8 mouse cellular contexts compared by ENCODE assay signal in genomic region chr1:72182930-72183499, GRCm38 (mm10). TPM values are rescaled to one million over a fixed set of nuclear protein-coding genes. Genes with fewer than 3 reads are reported as not detected.
DNase-seq lines count a peak whose midpoint lies in the region; ATAC-seq lines count a peak whose summit lies in the region.

No protein-coding gene starts in this region.

- ATAC-seq in midbrain, embryonic 13.5 days: peak; percentile 80

- 6% methylated on average over 13 of the region's 13 CpGs for WGBS in limb, embryonic 10.5 days
- 6% methylated on average over 13 of the region's 13 CpGs for WGBS in midbrain, embryonic 13.5 days

- H3K27me3 ChIP-seq in limb, embryonic 10.5 days (ENCODE audit: low read depth, poor library complexity, severe bottlenecking): no peaks in the 10 kb centered on the region
- H3K27me3 ChIP-seq in midbrain, embryonic 13.5 days: no peaks in the 10 kb centered on the region

- no peak overlapping the region; the same call in 1 of the 2 replicates for H3K9ac ChIP-seq in midbrain, embryonic 13.5 days (replicated peaks)

- no peaks in the 10 kb centered on the region for H3K9me3 ChIP-seq in limb, embryonic 10.5 days (replicated peaks)
- H3K9me3 ChIP-seq in midbrain, embryonic 13.5 days: no peaks in the 10 kb centered on the region

- no peaks in the 10 kb centered on the region for H3K36me3 ChIP-seq in limb, embryonic 10.5 days
- no peaks in the 10 kb centered on the region for H3K36me3 ChIP-seq in midbrain, embryonic 13.5 days

- peak overlapping the region; percentile 50 for H3K4me2 ChIP-seq in midbrain, embryonic 13.5 days (replicated peaks)

- intact Hi-C loops in heart, postnatal 14 days (cut with DNase I): no loop called here

- peaks cover 29% of the 10 kb centered on the region for H3K4me1 ChIP-seq in limb, embryonic 10.5 days
- H3K4me1 ChIP-seq in midbrain, embryonic 13.5 days (replicated peaks): peaks cover 15% of the 10 kb centered on the region

- peak overlapping the region; percentile 36 for H3K4me3 ChIP-seq in limb, embryonic 10.5 days
- H3K4me3 ChIP-seq in midbrain, embryonic 13.5 days (replicated peaks): peak overlapping the region; percentile 26

- H3K27ac ChIP-seq in limb, embryonic 10.5 days: peak overlapping the region; percentile 38; the same call in 1 of the 2 replicates
- H3K27ac ChIP-seq in midbrain, embryonic 13.5 days: no peak overlapping the region

- peak; percentile 40 for DNase-seq in WW6 (ENCODE audit: low read depth, low spot score)
- peak; percentile 60 for DNase-seq in embryo, embryonic 11 days
- peak; percentile 20 to 29 for DNase-seq in heart, postnatal 14 days
- DNase-seq in limb, embryonic 10.5 days (ENCODE audit: low spot score): peak; percentile 57
- no peak for DNase-seq in layer of hippocampus, adult 18-20 months (ENCODE audit: low spot score in 2 of 2)
- DNase-seq in thymus, postnatal 4 days: no peak
- no peak for DNase-seq in spleen, postnatal 14 days (ENCODE audit: low spot score in 2 of 2)

RNA-seq across cellular contexts. Expression of gene Mreg, which starts 29.1 kb away (rescaled TPM):
- total RNA-seq in heart, postnatal 14 days (2021): 10 to 100 TPM; 23.7 to 26.0 TPM
- polyA plus RNA-seq in limb, embryonic 10.5 days (2016; fragmentation: Nextera tagmentation; extraction: Ambion mirVana): 3.1 and 4.4 TPM in 2 replicates
- 1.4 and 1.8 TPM in 2 replicates for polyA plus RNA-seq in midbrain, embryonic 13.5 days (2015; fragmentation: Nextera tagmentation; extraction: Ambion mirVana)
- total RNA-seq in layer of hippocampus, adult 18-20 months (2021): 1 to 10 TPM; 4.7 TPM

Comparison
In these comparisons a context has a peak if more than half of its experiments do, and no peak if none do; other contexts are left out.
1. DNase-seq: peak in WW6 (single experiment), embryo, embryonic 11 days (single experiment), heart, postnatal 14 days (2 of 2) and limb, embryonic 10.5 days (single experiment); none in layer of hippocampus, adult 18-20 months (0 of 2), thymus, postnatal 4 days (single experiment) and spleen, postnatal 14 days (0 of 2).
2. RNA of gene Mreg, which starts 29.1 kb away (total RNA-seq): 23.7 to 26.0 TPM in heart, postnatal 14 days; 4.7 TPM in layer of hippocampus, adult 18-20 months; every median in the first group is over 4 times any median in the second.